Mouse (Mus musculus) neural tube, embryonic 11.5 days (tissue): ENCODE results near the gene Prkg1. TPM values are rescaled to one million over a fixed set of nuclear protein-coding genes. Genes with fewer than 3 reads are reported as not detected.

Source experiments
- ATAC-seq: fragments of 200-750 bp; cut with Nextera tagmentation; 2 replicates; pipeline ENCODE4 v1.8.0; 2017; ENCODE audit warnings: moderate number of reproducible peaks, mild to moderate bottlenecking, moderate TSS enrichment, moderate library complexity; ENCODE audit not compliant: insufficient read depth, low FRiP score, low TSS enrichment
- DNase-seq: peaks from one replicate; pipeline ENCODE4 v3.0.0-alpha.2; 2015; ENCODE audit warnings: low spot score
- H3K27ac ChIP-seq: fragments of 300-500 bp; sonication (generic); 2 replicates; pipeline ENCODE4 v1.5.1; 2014; ENCODE audit warnings: low read depth, mild to moderate bottlenecking, low read length
- H3K27me3 ChIP-seq: fragments of 300-500 bp; sonication (generic); 2 replicates; pipeline ENCODE4 v1.6.1; 2014; ENCODE audit warnings: mild to moderate bottlenecking, low read length, mixed read lengths; ENCODE audit not compliant: control insufficient read depth, insufficient read depth
- H3K36me3 ChIP-seq: fragments of 300-500 bp; sonication (generic); 2 replicates; pipeline ENCODE4 v1.6.1; 2014; ENCODE audit warnings: mild to moderate bottlenecking, low read length, moderate library complexity, mixed read lengths; ENCODE audit not compliant: control insufficient read depth, insufficient read depth
- H3K4me1 ChIP-seq: fragments of 300-500 bp; sonication (generic); 2 replicates; pipeline ENCODE4 v1.6.1; 2014; ENCODE audit warnings: low read length, mixed read lengths; ENCODE audit not compliant: control insufficient read depth, insufficient read depth
- H3K4me2 ChIP-seq: fragments of 300-500 bp; sonication (generic); 2 replicates; pipeline ENCODE4 v1.6.1; 2014; ENCODE audit warnings: low read depth, mild to moderate bottlenecking, moderate library complexity
- H3K4me3 ChIP-seq: fragments of 300-500 bp; sonication (generic); 2 replicates; pipeline ENCODE4 v1.5.1; 2014; ENCODE audit warnings: low read depth, low read length
- H3K9ac ChIP-seq: fragments of 300-500 bp; sonication (generic); 2 replicates; pipeline ENCODE4 v1.6.1; 2014; ENCODE audit warnings: mild to moderate bottlenecking, low read length
- H3K9me3 ChIP-seq: fragments of 300-500 bp; sonication (generic); 2 replicates; pipeline ENCODE4 v1.6.1; 2016; ENCODE audit warnings: low read length; ENCODE audit not compliant: control insufficient read depth
- WGBS: fragments of 180-500 bp; shearing (Covaris S2); extraction: QIAGEN DNeasy Blood & Tissue Kit; methylation state at CpG from one replicate; pipeline ENCODE4 v1.1.7; 2014; 5-methylcytosine and 5-hydroxymethylcytosine counted together
- polyA plus RNA-seq: library from polyadenylated mRNA; unstranded; fragments of >200 nt; fragmentation: Nextera tagmentation; extraction: Ambion mirVana; gene quantifications from 2 replicates; pipeline ENCODE4 v1.2.1, GENCODE M21; 2014

Gene Prkg1
- polyA plus RNA-seq, 1 experiment from 2014 or later = 8.2 TPM

DNA sequence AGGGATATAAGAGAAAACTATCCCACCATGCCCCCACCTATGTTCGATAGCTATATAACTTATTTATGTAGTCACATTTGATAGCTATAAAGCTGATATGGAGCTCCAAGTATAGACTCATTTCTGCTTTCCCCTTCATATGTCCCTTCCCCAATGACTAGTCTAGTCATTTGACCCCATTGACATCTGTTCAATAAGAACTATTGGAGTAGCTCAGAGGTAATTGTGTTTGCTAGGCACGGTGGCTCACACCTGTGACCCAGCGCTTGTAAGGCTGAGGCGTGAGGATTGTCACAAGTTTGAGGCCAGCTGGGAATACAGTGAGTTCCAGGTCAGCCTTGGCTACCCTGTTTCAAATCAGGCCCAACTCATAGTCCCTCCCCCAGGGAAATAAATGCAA lies 921.2 kb downstream of the Prkg1 start:
- no peak overlapping the region for H3K4me2 ChIP-seq
- H3K9me3 ChIP-seq = no peaks in the 10 kb centered on the region
- no peaks in the 10 kb centered on the region for H3K27me3 ChIP-seq
- H3K4me3 ChIP-seq = no peak overlapping the region
- H3K9ac ChIP-seq = no peak overlapping the region
- DNase-seq (no peak), ATAC-seq (peak; percentile 43)
- 80% methylated on average over 4 of the region's 4 CpGs for WGBS
- H3K36me3 ChIP-seq = no peaks in the 10 kb centered on the region
- H3K27ac ChIP-seq = no peak overlapping the region
- H3K4me1 ChIP-seq = no peaks in the 10 kb centered on the region

DNA sequence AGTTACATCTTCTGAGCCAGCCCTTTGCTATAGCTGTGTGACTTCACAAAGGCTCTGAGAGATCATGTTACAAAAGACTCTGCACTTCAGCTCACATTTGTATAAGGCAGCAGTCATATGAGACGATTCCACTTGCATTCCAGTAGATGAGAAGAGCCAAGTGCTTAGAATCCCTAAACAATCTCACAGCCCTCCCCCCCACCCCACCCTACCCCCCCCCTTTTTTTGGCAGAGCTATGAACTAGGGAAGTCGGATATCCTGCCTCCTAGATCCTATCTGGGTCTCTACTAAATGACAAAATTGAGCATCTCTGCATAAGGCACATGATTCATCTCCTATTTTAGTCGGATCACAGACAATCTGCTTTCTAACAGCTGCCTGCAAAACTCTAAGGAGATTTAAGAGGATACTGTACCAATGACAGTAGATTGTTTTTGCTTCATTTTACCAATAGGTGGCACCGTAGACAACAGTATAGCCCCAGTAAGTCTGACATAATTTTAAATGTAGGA lies 921.7 kb downstream of the Prkg1 start:
- H3K4me1 ChIP-seq = no peaks in the 10 kb centered on the region
- DNase-seq = peak; percentile 27
- H3K4me3 ChIP-seq = no peak overlapping the region
- no peak overlapping the region for H3K9ac ChIP-seq
- ATAC-seq = peak; percentile 45; the same call in 1 of the 2 replicates
- no peaks in the 10 kb centered on the region for H3K27me3 ChIP-seq
- no peaks in the 10 kb centered on the region for H3K36me3 ChIP-seq
- WGBS = 15% methylated on average over 4 of the region's 4 CpGs
- no peak overlapping the region for H3K4me2 ChIP-seq
- H3K27ac ChIP-seq = no peak overlapping the region
- no peaks in the 10 kb centered on the region for H3K9me3 ChIP-seq

DNA sequence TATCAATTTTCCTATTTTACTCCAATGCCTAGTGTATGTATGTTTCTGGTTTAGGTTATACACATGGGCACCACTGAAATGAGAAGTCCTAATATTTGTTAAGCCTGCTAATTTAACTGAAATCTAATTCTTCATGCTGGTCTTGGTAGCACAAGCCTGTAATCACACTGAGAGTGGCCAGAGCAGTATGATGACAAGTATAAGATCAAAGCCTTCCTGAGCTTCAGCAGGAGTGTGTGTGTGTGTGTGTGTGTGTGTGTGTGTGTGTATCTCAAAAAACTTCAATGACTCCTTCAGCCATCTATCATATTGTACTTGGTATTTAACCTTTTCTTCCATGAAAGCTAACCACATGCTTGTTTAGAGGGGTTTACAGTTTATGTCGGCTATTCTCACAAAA lies 922.2 kb downstream of the Prkg1 start:
- WGBS = 70% methylated on average over 1 of the region's 1 CpGs
- Histone ChIP-seq H3K27ac (no peak overlapping the region), H3K4me1 (no peaks in the 10 kb centered on the region), H3K9ac (no peak overlapping the region), H3K4me2 (no peak overlapping the region), H3K4me3 (no peak overlapping the region), H3K9me3 (no peaks in the 10 kb centered on the region), H3K36me3 (no peaks in the 10 kb centered on the region), H3K27me3 (no peaks in the 10 kb centered on the region)
- no peak for ATAC-seq
- no peak for DNase-seq

DNA sequence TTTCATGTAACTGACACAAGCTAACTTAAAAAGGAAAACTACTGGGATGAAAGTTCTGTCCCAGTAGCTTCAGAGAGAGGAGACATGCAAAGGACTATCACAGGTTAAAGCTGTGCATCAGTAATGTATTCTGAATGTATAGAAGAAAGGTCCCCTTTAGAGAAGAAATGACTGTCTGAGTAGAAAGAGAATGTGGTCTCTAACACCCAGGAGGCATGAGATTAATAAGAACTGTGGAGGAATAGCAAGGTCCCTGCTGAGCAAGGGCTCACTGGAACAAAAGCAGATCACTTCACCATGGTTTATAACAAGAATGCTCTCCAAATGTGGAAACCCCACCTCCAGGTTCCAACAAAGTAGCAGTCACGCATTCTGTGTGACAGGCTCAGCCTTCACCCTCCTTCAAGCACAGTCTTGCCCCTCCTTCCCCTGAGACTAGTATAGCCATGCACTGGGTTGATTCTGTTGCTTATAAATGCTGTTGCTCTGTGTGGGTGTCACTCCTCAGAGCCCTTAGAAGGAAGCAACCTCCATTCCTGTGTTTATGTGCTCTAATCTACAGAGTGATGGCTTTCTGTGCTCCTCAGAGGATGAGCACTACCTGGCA lies 931.7 kb downstream of the Prkg1 start:
- Histone ChIP-seq H3K27ac (no peak overlapping the region), H3K9me3 (no peaks in the 10 kb centered on the region), H3K4me1 (no peaks in the 10 kb centered on the region), H3K9ac (no peak overlapping the region), H3K27me3 (no peaks in the 10 kb centered on the region), H3K4me3 (no peak overlapping the region), H3K4me2 (no peak overlapping the region), H3K36me3 (no peaks in the 10 kb centered on the region)
- ATAC-seq (no peak), DNase-seq (no peak)
- 52% methylated on average over 1 of the region's 1 CpGs for WGBS

DNA sequence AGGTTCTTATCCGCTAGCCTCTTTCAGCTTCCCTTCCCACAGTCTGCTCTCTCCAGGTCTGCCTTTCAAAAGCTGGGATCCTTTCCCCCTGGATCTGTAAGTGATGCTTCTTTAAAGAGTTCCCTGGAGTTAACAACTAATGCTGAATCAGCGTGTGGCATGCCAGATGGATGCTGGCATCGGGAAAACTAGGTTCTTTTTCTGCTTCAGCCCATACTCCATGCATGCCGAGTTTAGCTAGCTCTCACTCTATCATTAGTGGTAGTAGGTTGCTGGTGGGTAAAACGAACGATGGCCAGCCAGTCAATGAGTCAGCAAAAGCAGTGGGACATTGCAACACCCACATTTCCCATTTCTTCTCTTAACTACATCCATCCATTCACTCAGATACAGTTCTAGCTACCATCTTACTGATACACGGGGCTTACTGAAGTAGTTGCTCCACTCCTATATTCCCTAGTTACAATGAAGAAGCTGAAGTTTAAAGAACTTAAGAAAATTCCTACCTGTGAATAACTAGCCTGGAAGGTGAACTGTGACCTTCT lies 935.5 kb downstream of the Prkg1 start:
- Histone ChIP-seq H3K9me3 (no peaks in the 10 kb centered on the region), H3K4me2 (no peak overlapping the region), H3K9ac (no peak overlapping the region), H3K27me3 (no peaks in the 10 kb centered on the region), H3K4me3 (no peak overlapping the region), H3K27ac (no peak overlapping the region), H3K36me3 (no peaks in the 10 kb centered on the region), H3K4me1 (no peaks in the 10 kb centered on the region)
- 86% methylated on average over 7 of the region's 7 CpGs for WGBS
- DNase-seq (no peak), ATAC-seq (no peak)

DNA sequence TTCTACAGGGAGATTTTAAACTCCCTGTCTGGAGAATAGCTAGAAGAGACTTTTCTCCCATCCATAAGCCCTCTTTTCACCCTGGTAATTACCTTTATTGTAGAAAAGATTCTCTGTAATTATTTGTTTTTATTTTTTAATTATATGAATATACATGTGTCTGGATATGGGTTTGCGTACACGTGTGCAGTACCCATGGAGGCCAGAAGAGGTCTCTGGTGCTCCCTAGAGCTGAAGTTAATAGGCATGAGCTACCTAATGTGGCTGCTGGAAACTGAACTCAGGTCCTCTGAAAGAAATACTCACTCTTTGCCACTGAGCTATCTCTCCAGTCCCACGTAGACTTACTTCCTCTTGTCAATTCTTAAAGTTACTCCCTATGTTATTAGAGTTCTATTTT lies 937.0 kb downstream of the Prkg1 start:
- H3K36me3 ChIP-seq = no peaks in the 10 kb centered on the region
- H3K9ac ChIP-seq = no peak overlapping the region
- no peak overlapping the region for H3K4me2 ChIP-seq
- H3K27ac ChIP-seq = no peak overlapping the region
- no peak for ATAC-seq
- H3K4me1 ChIP-seq = no peaks in the 10 kb centered on the region
- no peak overlapping the region for H3K4me3 ChIP-seq
- no peaks in the 10 kb centered on the region for H3K9me3 ChIP-seq
- 85% methylated on average over 3 of the region's 3 CpGs for WGBS
- H3K27me3 ChIP-seq = no peaks in the 10 kb centered on the region
- no peak for DNase-seq

GRCm38 (mm10) chr19:30826106-30826505 lies 938.7 kb downstream of the Prkg1 start:
- Histone ChIP-seq H3K9me3 (no peaks in the 10 kb centered on the region), H3K4me2 (no peak overlapping the region), H3K27ac (no peak overlapping the region), H3K9ac (no peak overlapping the region), H3K27me3 (no peaks in the 10 kb centered on the region), H3K4me3 (no peak overlapping the region), H3K36me3 (no peaks in the 10 kb centered on the region), H3K4me1 (no peaks in the 10 kb centered on the region)
- ATAC-seq (no peak), DNase-seq (no peak)
- WGBS = 57% methylated on average over 2 of the region's 2 CpGs

DNA sequence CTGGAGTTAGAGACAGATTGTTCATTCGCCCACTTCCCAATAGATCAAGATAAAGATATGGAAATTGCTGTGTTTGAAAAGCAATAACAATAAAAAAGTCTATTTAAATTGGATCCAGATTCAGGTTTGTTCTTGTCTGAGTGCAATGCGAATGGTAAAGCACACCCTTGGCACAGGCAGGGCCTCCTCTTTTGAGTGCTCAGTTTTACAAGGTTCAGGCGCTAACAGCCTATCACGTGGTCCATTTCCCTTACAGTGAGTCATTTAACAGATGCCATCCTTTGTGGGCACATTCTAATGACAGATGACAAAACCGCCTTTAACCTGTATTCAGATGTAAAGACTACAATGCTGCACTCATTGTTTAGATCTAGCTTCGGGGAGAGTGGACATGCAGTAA lies 949.2 kb downstream of the Prkg1 start:
- ATAC-seq (0 out of 2 replicates have a peak, but pooled peaks have one; percentile 38), DNase-seq (no peak)
- H3K4me3 ChIP-seq = no peak overlapping the region
- no peak overlapping the region for H3K27ac ChIP-seq
- H3K4me1 ChIP-seq = no peaks in the 10 kb centered on the region; the same call in 1 of the 2 replicates
- no peak overlapping the region for H3K9ac ChIP-seq
- H3K4me2 ChIP-seq = no peak overlapping the region
- H3K36me3 ChIP-seq = no peaks in the 10 kb centered on the region
- no peaks in the 10 kb centered on the region for H3K27me3 ChIP-seq
- 65% methylated on average over 6 of the region's 6 CpGs for WGBS
- no peaks in the 10 kb centered on the region for H3K9me3 ChIP-seq

GRCm38 (mm10) chr19:30806265-30806664 lies 958.6 kb downstream of the Prkg1 start:
- Histone ChIP-seq H3K27ac (no peak overlapping the region), H3K9me3 (no peaks in the 10 kb centered on the region), H3K27me3 (no peaks in the 10 kb centered on the region), H3K36me3 (no peaks in the 10 kb centered on the region), H3K4me3 (no peak overlapping the region), H3K4me2 (no peak overlapping the region), H3K4me1 (no peaks in the 10 kb centered on the region), H3K9ac (no peak overlapping the region)
- DNase-seq (no peak), ATAC-seq (no peak)
- WGBS = 82% methylated on average over 5 of the region's 5 CpGs
